Mouse (Mus musculus): ENCODE measurements around the gene 2210011C24Rik.

GRCm38 (mm10) chr8:83967701-83968100 is 44.3 kb downstream of the 2210011C24Rik start:
- TF ChIP-seq CTCF (IDR thresholded peaks at IDR 0.05; ENCODE audit: borderline replicate concordance, insufficient read depth, low read depth, low read length) (no peak), POLR2A (IDR thresholded peaks at IDR 0.05; ENCODE audit: borderline replicate concordance, insufficient read depth, low read length) (no peak)
